Mouse (Mus musculus): ENCODE data around the gene Bicc1. TPM values are rescaled to one million over a fixed set of nuclear protein-coding genes. Genes with fewer than 3 reads are reported as not detected.

Gene Bicc1
- polyA plus RNA-seq, 2 experiments, result 1.7 to 1.8 TPM

DNA sequence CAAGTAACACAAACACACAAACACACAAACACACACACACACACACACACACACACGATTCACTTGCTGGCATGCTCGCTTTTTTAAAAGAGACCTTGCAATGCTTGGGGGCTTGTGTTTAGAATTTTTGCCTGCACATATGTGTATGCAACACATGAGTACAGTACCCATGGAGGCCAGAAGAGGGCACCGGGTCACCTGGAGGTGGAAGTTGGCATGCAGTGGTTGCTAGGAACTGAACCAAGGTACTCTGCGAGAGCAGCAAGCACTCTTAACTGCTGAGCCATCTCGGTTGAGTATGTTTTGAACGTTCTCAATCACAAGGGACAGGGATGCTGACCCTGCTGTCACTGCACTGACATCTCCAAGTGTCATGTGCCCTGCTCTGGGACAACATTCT, 5.9 kb downstream of the Bicc1 start:
- Histone ChIP-seq H3K27ac (no peak overlapping the region), H3K27me3 (ENCODE audit: control insufficient read depth, insufficient read depth, low read length) (peaks cover 4% of the 10 kb centered on the region), H3K9ac (replicated peaks) (no peak overlapping the region), H3K4me2 (ENCODE audit: low read depth) (no peak overlapping the region), H3K36me3 (replicated peaks; ENCODE audit: control insufficient read depth, insufficient read depth, low read depth) (no peaks in the 10 kb centered on the region), H3K4me3 (ENCODE audit: insufficient read depth in 1 of 2, low read depth in 2 of 2, low read length in 2 of 2) (no peak overlapping the region), H3K4me1 (replicated peaks; ENCODE audit: control insufficient read depth in 2 of 2, insufficient read depth in 2 of 2, low read length in 1 of 2) (no peaks in the 10 kb centered on the region; a peak in 1 of 4 replicates), H3K9me3 (ENCODE audit: control insufficient read depth, low read length) (no peaks in the 10 kb centered on the region)
- no peak for TF ChIP-seq CTCF (IDR thresholded peaks at IDR 0.05; ENCODE audit: low read depth)
- DNase-seq (ENCODE audit: low read depth in 3 of 3, low spot score in 3 of 3) (no peak), ATAC-seq (ENCODE audit: insufficient read depth) (no peak)
- 70% methylated on average over 6 of the region's 6 CpGs for WGBS (ENCODE audit: insufficient replicate concordance)

DNA sequence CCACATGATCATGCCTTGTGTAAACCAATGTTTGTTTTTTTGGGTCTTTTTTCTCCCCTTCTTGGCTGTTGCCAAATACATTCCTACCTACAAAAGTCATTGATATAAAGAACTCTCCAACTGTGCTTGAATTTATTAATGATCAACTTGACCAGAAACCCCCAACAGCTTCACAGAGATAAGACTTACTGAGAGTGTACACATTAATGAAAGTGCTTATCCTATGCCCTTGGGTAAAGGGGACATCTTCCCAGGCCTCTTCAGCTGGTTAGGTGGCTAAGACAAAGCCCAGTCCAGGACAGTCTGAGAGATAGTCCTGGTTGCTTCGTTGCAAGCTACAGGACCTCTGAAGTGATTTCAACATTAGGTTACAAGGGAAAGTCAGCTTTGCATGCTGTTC, 6.4 kb downstream of the Bicc1 start:
- no peak overlapping the region for H3K4me2 ChIP-seq (ENCODE audit: low read depth)
- H3K4me3 ChIP-seq (ENCODE audit: insufficient read depth in 1 of 2, low read depth in 2 of 2, low read length in 2 of 2), result no peak overlapping the region
- H3K9me3 ChIP-seq (ENCODE audit: control insufficient read depth, low read length), result no peaks in the 10 kb centered on the region
- TF ChIP-seq EP300 (IDR thresholded peaks at IDR 0.05; ENCODE audit: low read depth) (no peak), CTCF (IDR thresholded peaks at IDR 0.05; ENCODE audit: low read depth) (no peak)
- no peaks in the 10 kb centered on the region; a peak in 1 of 4 replicates for H3K4me1 ChIP-seq (replicated peaks; ENCODE audit: control insufficient read depth in 2 of 2, insufficient read depth in 2 of 2, low read length in 1 of 2)
- ATAC-seq (ENCODE audit: insufficient read depth) (no peak), DNase-seq (ENCODE audit: low read depth in 3 of 3, low spot score in 3 of 3) (no peak)
- WGBS (ENCODE audit: insufficient replicate concordance), result 39% methylated on average over 1 of the region's 1 CpGs
- no peaks in the 10 kb centered on the region; the same call in 1 of the 2 replicates for H3K27me3 ChIP-seq (ENCODE audit: control insufficient read depth, insufficient read depth, low read length)
- H3K36me3 ChIP-seq (replicated peaks; ENCODE audit: control insufficient read depth, insufficient read depth, low read depth), result no peaks in the 10 kb centered on the region
- H3K27ac ChIP-seq, result no peak overlapping the region
- no peak overlapping the region for H3K9ac ChIP-seq (replicated peaks)

DNA sequence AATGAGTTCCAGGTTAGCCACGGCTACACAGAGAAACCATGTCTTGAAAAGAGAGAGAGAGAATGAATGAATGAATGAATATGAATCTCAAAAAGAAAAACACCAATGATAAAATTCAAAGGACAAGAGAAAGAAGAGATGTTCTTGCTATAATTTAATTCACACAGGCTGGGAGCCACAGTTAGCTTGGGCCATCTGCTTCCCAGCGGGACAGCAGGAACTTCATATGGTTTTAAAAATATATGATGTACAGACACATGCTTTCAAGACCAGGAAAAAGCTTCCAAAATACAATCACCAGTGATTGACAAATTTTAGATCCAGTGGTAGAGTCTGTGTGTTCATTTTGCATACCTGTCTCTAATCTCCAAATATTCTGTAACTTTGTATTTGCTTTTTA, 9.0 kb downstream of the Bicc1 start:
- no peak overlapping the region for H3K27ac ChIP-seq
- H3K36me3 ChIP-seq (replicated peaks; ENCODE audit: control insufficient read depth, insufficient read depth, low read depth), result no peaks in the 10 kb centered on the region
- no peak for ATAC-seq (ENCODE audit: insufficient read depth)
- H3K9me3 ChIP-seq (ENCODE audit: control insufficient read depth, low read length), result no peaks in the 10 kb centered on the region
- no peak overlapping the region for H3K4me3 ChIP-seq (ENCODE audit: insufficient read depth in 1 of 2, low read depth in 2 of 2, low read length in 2 of 2)
- 64% methylated on average over 2 of the region's 2 CpGs for WGBS (ENCODE audit: insufficient replicate concordance)
- TF ChIP-seq CTCF (IDR thresholded peaks at IDR 0.05; ENCODE audit: low read depth) (no peak), EP300 (IDR thresholded peaks at IDR 0.05; ENCODE audit: low read depth) (no peak)
- no peak for DNase-seq (ENCODE audit: low read depth in 3 of 3, low spot score in 3 of 3)
- H3K9ac ChIP-seq (replicated peaks), result no peak overlapping the region
- H3K4me1 ChIP-seq (replicated peaks; ENCODE audit: control insufficient read depth in 2 of 2, insufficient read depth in 2 of 2, low read length in 1 of 2), result no peaks in the 10 kb centered on the region; a peak in 1 of 4 replicates
- H3K27me3 ChIP-seq (ENCODE audit: control insufficient read depth, insufficient read depth, low read length), result no peaks in the 10 kb centered on the region
- no peak overlapping the region for H3K4me2 ChIP-seq (ENCODE audit: low read depth)

DNA sequence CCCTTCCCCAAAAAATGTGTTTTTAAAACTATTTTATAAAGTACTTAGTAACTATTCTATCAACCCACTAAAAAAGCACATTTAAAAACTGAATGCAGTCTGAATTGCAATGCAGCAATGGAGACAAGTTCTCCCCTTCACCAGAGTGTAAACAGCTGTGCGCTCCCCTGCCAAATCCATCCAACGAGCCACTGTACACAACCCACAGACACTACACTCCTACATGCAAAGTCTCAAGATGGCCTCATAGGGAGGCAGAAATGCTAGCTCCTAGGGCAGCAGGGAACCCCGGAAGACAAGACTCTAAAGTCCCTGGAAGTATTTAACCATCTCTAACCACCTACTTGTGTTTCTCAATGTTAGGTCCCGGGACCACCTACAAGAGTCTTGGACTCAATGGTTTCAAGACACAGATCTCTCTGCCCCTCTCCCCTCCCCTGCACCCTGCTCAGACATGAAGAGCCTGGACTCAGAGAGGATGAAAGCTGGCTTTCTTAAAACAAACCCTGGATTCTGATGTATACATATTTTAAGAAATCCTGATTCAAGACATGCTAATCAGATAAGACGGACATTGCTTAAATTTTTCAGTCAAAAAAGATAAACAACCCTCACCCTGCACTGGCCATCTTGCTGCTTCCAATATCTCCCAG, 10.4 kb downstream of the Bicc1 start:
- 72% methylated on average over 5 of the region's 5 CpGs for WGBS (ENCODE audit: insufficient replicate concordance)
- Histone ChIP-seq H3K4me2 (ENCODE audit: low read depth) (no peak overlapping the region), H3K9me3 (ENCODE audit: control insufficient read depth, low read length) (no peaks in the 10 kb centered on the region), H3K4me3 (ENCODE audit: insufficient read depth in 1 of 2, low read depth in 2 of 2, low read length in 2 of 2) (no peak overlapping the region), H3K27ac (no peak overlapping the region), H3K4me1 (replicated peaks; ENCODE audit: control insufficient read depth in 2 of 2, insufficient read depth in 2 of 2, low read length in 1 of 2) (no peaks in the 10 kb centered on the region; a peak in 1 of 4 replicates), H3K36me3 (replicated peaks; ENCODE audit: control insufficient read depth, insufficient read depth, low read depth) (no peaks in the 10 kb centered on the region), H3K9ac (replicated peaks) (no peak overlapping the region), H3K27me3 (ENCODE audit: control insufficient read depth, insufficient read depth, low read length) (no peaks in the 10 kb centered on the region)
- no peak for DNase-seq (ENCODE audit: low read depth in 3 of 3, low spot score in 3 of 3)
- ATAC-seq (ENCODE audit: insufficient read depth), result no peak
- TF ChIP-seq EP300 (IDR thresholded peaks at IDR 0.05; ENCODE audit: low read depth), result no peak
- no peak for TF ChIP-seq CTCF (IDR thresholded peaks at IDR 0.05; ENCODE audit: low read depth)

DNA sequence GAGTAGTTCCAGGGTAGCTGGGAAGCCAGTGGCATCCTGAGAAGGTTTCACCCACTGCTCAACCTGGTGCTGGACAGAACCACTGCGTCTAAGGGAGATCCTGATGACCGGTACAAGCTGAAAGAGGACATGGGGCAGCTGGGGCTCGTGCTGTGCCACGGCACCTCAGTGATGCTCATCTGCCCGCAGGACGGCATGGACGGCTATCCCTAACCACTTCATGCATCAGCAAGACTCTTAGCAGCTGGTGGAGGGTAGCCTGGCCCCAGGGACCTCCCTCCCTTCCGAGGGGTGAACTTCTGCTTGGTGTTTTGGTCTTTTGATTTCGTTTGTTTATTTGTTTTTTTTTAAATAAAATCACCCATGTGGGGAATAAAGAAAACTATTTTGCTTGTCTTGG, 11.3 kb downstream of the Bicc1 start:
- DNase-seq (ENCODE audit: low read depth in 3 of 3, low spot score in 3 of 3) (no peak), ATAC-seq (ENCODE audit: insufficient read depth) (no peak)
- Histone ChIP-seq H3K4me2 (ENCODE audit: low read depth) (no peak overlapping the region), H3K4me3 (ENCODE audit: insufficient read depth in 1 of 2, low read depth in 2 of 2, low read length in 2 of 2) (no peak overlapping the region), H3K9ac (replicated peaks) (no peak overlapping the region), H3K27ac (no peak overlapping the region), H3K36me3 (replicated peaks; ENCODE audit: control insufficient read depth, insufficient read depth, low read depth) (no peaks in the 10 kb centered on the region), H3K4me1 (replicated peaks; ENCODE audit: control insufficient read depth in 2 of 2, insufficient read depth in 2 of 2, low read length in 1 of 2) (no peaks in the 10 kb centered on the region; a peak in 1 of 4 replicates), H3K27me3 (ENCODE audit: control insufficient read depth, insufficient read depth, low read length) (no peaks in the 10 kb centered on the region), H3K9me3 (ENCODE audit: control insufficient read depth, low read length) (no peaks in the 10 kb centered on the region)
- 62% methylated on average over 9 of the region's 9 CpGs for WGBS (ENCODE audit: insufficient replicate concordance)
- TF ChIP-seq EP300 (IDR thresholded peaks at IDR 0.05; ENCODE audit: low read depth), result no peak
- no peak for TF ChIP-seq CTCF (IDR thresholded peaks at IDR 0.05; ENCODE audit: low read depth)
